Comparison of ENCODE assay signal across 8 mouse cellular contexts in genomic region chr9:64084231-64084630, GRCm38 (mm10). TPM values are rescaled to one million over a fixed set of nuclear protein-coding genes. Genes with fewer than 3 reads are reported as not detected.
DNase-seq lines count a peak whose midpoint lies in the region; ATAC-seq and TF ChIP-seq lines count a peak whose summit lies in the region.

No protein-coding gene starts in this region.

- TF ChIP-seq POLR2A in bone marrow, adult 2 months (IDR thresholded peaks at IDR 0.05; ENCODE audit: borderline replicate concordance, control insufficient read depth, low read depth, low read length) = no peak

- H3K4me2 ChIP-seq in heart, embryonic 12.5 days = peak overlapping the region; percentile 73
- peak overlapping the region; percentile 80 for H3K4me2 ChIP-seq in kidney, embryonic 16.5 days (replicated peaks; ENCODE audit: low read depth, low read length)

- H3K9ac ChIP-seq in heart, embryonic 12.5 days = peak overlapping the region; percentile 72
- H3K9ac ChIP-seq in kidney, embryonic 16.5 days (replicated peaks; ENCODE audit: low read length) = peak overlapping the region; percentile 77

- no peaks in the 10 kb centered on the region for H3K36me3 ChIP-seq in heart, embryonic 12.5 days
- H3K36me3 ChIP-seq in kidney, embryonic 16.5 days (ENCODE audit: insufficient read depth, low read length) = no peaks in the 10 kb centered on the region
- no peaks in the 10 kb centered on the region for H3K36me3 ChIP-seq in midbrain, embryonic 10.5 days

- H3K27ac ChIP-seq in bone marrow, adult 2 months (ENCODE audit: control insufficient read depth, insufficient read depth, low read depth, low read length, poor library complexity) = peak overlapping the region; percentile 68
- peak overlapping the region; percentile 96 for H3K27ac ChIP-seq in heart, embryonic 12.5 days (ENCODE audit: poor library complexity, severe bottlenecking)
- H3K27ac ChIP-seq in kidney, embryonic 16.5 days (ENCODE audit: low read length) = peak overlapping the region; percentile 75; the same call in 1 of the 2 replicates
- peak overlapping the region; percentile 87 for H3K27ac ChIP-seq in midbrain, embryonic 10.5 days (replicated peaks)

- no peaks in the 10 kb centered on the region; the same call in 1 of the 2 replicates for H3K4me1 ChIP-seq in bone marrow, adult 2 months (ENCODE audit: control insufficient read depth, insufficient read depth, low read length)
- peaks cover 78% of the 10 kb centered on the region for H3K4me1 ChIP-seq in heart, embryonic 12.5 days (replicated peaks)
- peaks cover 38% of the 10 kb centered on the region for H3K4me1 ChIP-seq in kidney, embryonic 16.5 days (ENCODE audit: insufficient read depth, low read length)
- peaks cover 40% of the 10 kb centered on the region for H3K4me1 ChIP-seq in midbrain, embryonic 10.5 days

- WGBS in bone marrow, adult 2 months = 52% methylated on average over 7 of the region's 7 CpGs
- WGBS in heart, embryonic 12.5 days = 28% methylated on average over 7 of the region's 7 CpGs
- WGBS in kidney, embryonic 16.5 days = 17% methylated on average over 7 of the region's 7 CpGs
- WGBS in midbrain, embryonic 10.5 days = 40% methylated on average over 7 of the region's 7 CpGs

- no peaks in the 10 kb centered on the region for H3K9me3 ChIP-seq in heart, embryonic 12.5 days (replicated peaks)
- H3K9me3 ChIP-seq in kidney, embryonic 16.5 days (ENCODE audit: low read length) = no peaks in the 10 kb centered on the region
- no peaks in the 10 kb centered on the region for H3K9me3 ChIP-seq in midbrain, embryonic 10.5 days (replicated peaks)

- peak; percentile 59 for DNase-seq in 3T3-L1 (ENCODE audit: low read depth, low spot score)
- no peak for DNase-seq in midbrain, embryonic 10.5 days (ENCODE audit: low spot score)
- no peak for DNase-seq in layer of hippocampus, adult 11-12 months (ENCODE audit: low spot score)
- DNase-seq in right cerebral cortex, adult 18-20 months = no peak

- H3K27me3 ChIP-seq in heart, embryonic 12.5 days (replicated peaks) = no peaks in the 10 kb centered on the region
- no peaks in the 10 kb centered on the region for H3K27me3 ChIP-seq in kidney, embryonic 16.5 days (ENCODE audit: insufficient read depth, low read length)
- peaks cover 51% of the 10 kb centered on the region for H3K27me3 ChIP-seq in midbrain, embryonic 10.5 days (ENCODE audit: low read depth, poor library complexity, severe bottlenecking)

- H3K4me3 ChIP-seq in bone marrow, adult 2 months (replicated peaks; ENCODE audit: control insufficient read depth, low read depth, low read length) = no peak overlapping the region
- H3K4me3 ChIP-seq in heart, embryonic 12.5 days = peak overlapping the region; percentile 42
- H3K4me3 ChIP-seq in kidney, embryonic 16.5 days (ENCODE audit: low read length) = peak overlapping the region; percentile 46
- peak overlapping the region; percentile 54 for H3K4me3 ChIP-seq in midbrain, embryonic 10.5 days

- no peak for ATAC-seq in heart, embryonic 12.5 days (ENCODE audit: insufficient number of reproducible peaks, low FRiP score)
- no peak for ATAC-seq in kidney, embryonic 16.5 days (ENCODE audit: low FRiP score, low TSS enrichment)
- ATAC-seq in activated CD4-positive, CD25-positive, alpha-beta regulatory T cell, adult 4 months = no peak

- no peak for TF ChIP-seq CTCF in bone marrow, adult 2 months (IDR thresholded peaks at IDR 0.05; ENCODE audit: control insufficient read depth, insufficient read depth, low read length)

RNA-seq across cellular contexts. Expression of gene Lctl, which starts 32.7 kb away (rescaled TPM):
- not detected in 2 replicates for polyA plus RNA-seq in bone marrow, adult 2 months (2011; ENCODE audit: insufficient read depth, insufficient read length, low replicate concordance, missing spikeins)
- 0.14 TPM in 1 of 2 replicates, not detected in the other for polyA plus RNA-seq in heart, embryonic 12.5 days (2016; fragmentation: Nextera tagmentation; extraction: Ambion mirVana)
- 0.07 and 0.24 TPM in 2 replicates for polyA plus RNA-seq in kidney, embryonic 16.5 days (2015; fragmentation: Nextera tagmentation; extraction: Ambion mirVana)
- 0.14 TPM in 1 of 2 replicates, not detected in the other for polyA plus RNA-seq in midbrain, embryonic 10.5 days (2016; fragmentation: Nextera tagmentation; extraction: Ambion mirVana)
- not detected for polyA plus RNA-seq in activated CD4-positive, CD25-positive, alpha-beta regulatory T cell, adult 4 months (2017; shearing (Covaris generic))
